Mouse (Mus musculus) heart, postnatal 0 days (tissue): Measurements from ENCODE around the gene AU021092.

Experiments used
- CTCF ChIP-seq: IDR thresholded peaks from 2 replicates; pipeline ENCODE4 v1.5.1; 2016; ENCODE audit warnings: antibody characterized with exemption, control low read depth, low read depth
- EP300 ChIP-seq: IDR thresholded peaks from 2 replicates; pipeline ENCODE4 v1.6.1; 2016; ENCODE audit warnings: antibody characterized with exemption, low read depth

GRCm38 (mm10) chr16:5255779-5256496 lies 33.8 kb upstream of the AU021092 start, which contains the start of gene Eef2kmt:
- no peak for TF ChIP-seq EP300
- peak; percentile 72 for TF ChIP-seq CTCF
